Mouse (Mus musculus): ENCODE results near the gene Tpte. TPM values are rescaled to one million over a fixed set of nuclear protein-coding genes. Genes with fewer than 3 reads are reported as not detected.
"Not testable (repeated sequence)": the region's sequence is repeated elsewhere in the genome, so short reads cannot be mapped to it uniquely, and the experiment has no call there.

Tpte gene
- polyA plus RNA-seq, 1 experiment from 2014 or later, result not detected

DNA sequence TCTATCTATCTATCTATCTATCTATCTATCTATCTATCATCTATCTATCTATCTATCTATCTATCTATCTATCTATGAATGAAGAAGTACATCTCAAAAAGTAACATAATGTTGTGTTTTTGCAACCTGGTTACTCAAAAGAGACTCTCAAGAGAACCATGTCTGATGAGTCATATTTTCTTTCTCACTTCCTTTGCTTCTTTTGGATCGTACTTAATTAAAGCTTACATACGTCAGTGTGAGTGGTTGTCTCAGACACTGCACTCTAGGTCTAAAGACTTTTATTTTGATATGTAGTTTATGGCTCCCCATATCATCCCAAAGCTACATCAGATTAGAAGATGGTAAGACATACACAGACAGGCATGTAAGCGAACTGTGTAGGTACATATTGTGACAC lies 10.1 kb upstream of the Tpte start:
- Histone ChIP-seq H3K36me3 (no peaks in the 10 kb centered on the region), H3K4me3 (no peak overlapping the region), H3K27ac (replicated peaks) (no peak overlapping the region), H3K9me3 (replicated peaks) (no peaks in the 10 kb centered on the region), H3K4me1 (no peaks in the 10 kb centered on the region), H3K27me3 (ENCODE audit: low read depth, poor library complexity, severe bottlenecking) (no peaks in the 10 kb centered on the region)
- no peak for DNase-seq (ENCODE audit: low spot score)
- WGBS, result 92% methylated on average over 3 of the region's 3 CpGs

- H3K36me3 ChIP-seq, result no peaks in the 10 kb centered on the region
- no peaks in the 10 kb centered on the region for H3K9me3 ChIP-seq (replicated peaks)
- DNase-seq (ENCODE audit: low spot score), result no peak
- H3K27ac ChIP-seq (replicated peaks), result no peak overlapping the region
- no peaks in the 10 kb centered on the region for H3K27me3 ChIP-seq (ENCODE audit: low read depth, poor library complexity, severe bottlenecking)
- WGBS, result 77% methylated on average over 10 of the region's 10 CpGs
- H3K4me3 ChIP-seq, result no peak overlapping the region
- no peaks in the 10 kb centered on the region for H3K4me1 ChIP-seq
Measured at GRCm38 (mm10) chr8:22274641-22275040, 8.6 kb upstream of the Tpte start.

GRCm38 (mm10) chr8:22302326-22302725 lies 19.1 kb downstream of the Tpte start:
- no peaks in the 10 kb centered on the region for H3K27me3 ChIP-seq (ENCODE audit: low read depth, poor library complexity, severe bottlenecking)
- DNase-seq (ENCODE audit: low spot score), result no peak
- H3K4me1 ChIP-seq, result peaks cover 11% of the 10 kb centered on the region
- no peak overlapping the region for H3K27ac ChIP-seq (replicated peaks)
- H3K4me3 ChIP-seq, result no peak overlapping the region
- H3K9me3 ChIP-seq (replicated peaks), result no peaks in the 10 kb centered on the region
- no peaks in the 10 kb centered on the region for H3K36me3 ChIP-seq
- WGBS, result 69% methylated on average over 2 of the region's 2 CpGs

DNA sequence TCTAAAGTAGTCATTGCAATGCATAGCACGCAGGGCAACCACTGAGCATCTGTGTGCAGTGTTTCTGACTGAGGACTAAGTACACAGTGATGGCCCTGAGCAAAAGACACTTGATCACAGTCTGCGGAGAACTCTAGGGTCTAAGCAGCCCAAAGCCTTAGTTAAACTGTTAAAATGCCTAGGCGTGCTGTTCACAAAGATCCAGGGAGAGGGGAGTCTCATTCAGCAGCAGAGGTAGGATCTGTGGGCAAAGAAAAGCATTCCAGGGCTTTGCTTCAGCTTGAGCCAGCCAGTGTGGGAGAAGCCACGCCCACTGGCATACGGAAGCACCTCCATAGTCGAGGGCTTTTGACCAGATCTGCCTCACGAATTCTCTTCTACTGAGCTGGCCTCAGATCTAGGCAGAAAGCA lies 19.7 kb downstream of the Tpte start:
- no peaks in the 10 kb centered on the region for H3K27me3 ChIP-seq (ENCODE audit: low read depth, poor library complexity, severe bottlenecking)
- no peaks in the 10 kb centered on the region for H3K36me3 ChIP-seq
- H3K4me3 ChIP-seq, result peak overlapping the region; percentile 34
- H3K9me3 ChIP-seq (replicated peaks), result no peaks in the 10 kb centered on the region
- peak; percentile 36 for DNase-seq (ENCODE audit: low spot score)
- WGBS, result 19% methylated on average over 7 of the region's 7 CpGs
- peaks cover 11% of the 10 kb centered on the region for H3K4me1 ChIP-seq
- peak overlapping the region; percentile 69 for H3K27ac ChIP-seq (replicated peaks)

- DNase-seq (ENCODE audit: low spot score); H3K27me3 ChIP-seq (ENCODE audit: low read depth, poor library complexity, severe bottlenecking); H3K4me3 ChIP-seq; H3K9me3 ChIP-seq (replicated peaks); H3K36me3 ChIP-seq; H3K27ac ChIP-seq (replicated peaks): not testable (repeated sequence)
- peaks cover 11% of the 10 kb centered on the region for H3K4me1 ChIP-seq
- WGBS, result 88% methylated on average over 8 of the region's 9 CpGs
Measured at GRCm38 (mm10) chr8:22304045-22304444, 20.8 kb downstream of the Tpte start.

DNA sequence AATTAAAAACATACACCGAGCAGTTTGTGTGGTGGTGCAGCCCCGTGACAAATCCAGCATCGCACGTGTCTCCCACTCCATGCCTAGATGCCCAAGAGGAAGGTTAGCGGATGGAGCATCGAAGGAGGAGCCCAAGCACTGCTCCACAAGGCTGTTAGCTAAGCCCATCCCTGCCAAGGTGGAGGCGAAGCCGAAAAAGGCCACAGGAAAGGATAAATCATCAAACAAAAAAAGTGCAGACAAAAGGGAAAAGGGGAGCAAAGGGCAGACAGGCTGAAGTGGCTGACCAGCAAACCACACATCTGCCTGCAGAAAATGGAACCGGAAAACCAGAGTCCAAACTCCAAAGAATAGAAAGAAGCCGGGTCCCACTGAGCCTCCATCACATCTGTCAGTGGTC lies 23.8 kb downstream of the Tpte start:
- DNase-seq (ENCODE audit: low spot score), result no peak
- H3K27ac ChIP-seq (replicated peaks), result no peak overlapping the region
- peaks cover 11% of the 10 kb centered on the region for H3K4me1 ChIP-seq
- H3K27me3 ChIP-seq (ENCODE audit: low read depth, poor library complexity, severe bottlenecking), result no peaks in the 10 kb centered on the region
- no peaks in the 10 kb centered on the region for H3K36me3 ChIP-seq
- H3K4me3 ChIP-seq, result no peak overlapping the region
- 82% methylated on average over 10 of the region's 10 CpGs for WGBS
- H3K9me3 ChIP-seq (replicated peaks), result no peaks in the 10 kb centered on the region

- no peaks in the 10 kb centered on the region for H3K4me1 ChIP-seq
- 74% methylated on average over 9 of the region's 9 CpGs for WGBS
- no peaks in the 10 kb centered on the region for H3K9me3 ChIP-seq (replicated peaks)
- no peak overlapping the region for H3K27ac ChIP-seq (replicated peaks)
- H3K36me3 ChIP-seq, result no peaks in the 10 kb centered on the region
- DNase-seq (ENCODE audit: low spot score), result no peak
- no peak overlapping the region for H3K4me3 ChIP-seq
- H3K27me3 ChIP-seq (ENCODE audit: low read depth, poor library complexity, severe bottlenecking), result no peaks in the 10 kb centered on the region
Measured at GRCm38 (mm10) chr8:22311446-22311845, 28.2 kb downstream of the Tpte start.

DNA sequence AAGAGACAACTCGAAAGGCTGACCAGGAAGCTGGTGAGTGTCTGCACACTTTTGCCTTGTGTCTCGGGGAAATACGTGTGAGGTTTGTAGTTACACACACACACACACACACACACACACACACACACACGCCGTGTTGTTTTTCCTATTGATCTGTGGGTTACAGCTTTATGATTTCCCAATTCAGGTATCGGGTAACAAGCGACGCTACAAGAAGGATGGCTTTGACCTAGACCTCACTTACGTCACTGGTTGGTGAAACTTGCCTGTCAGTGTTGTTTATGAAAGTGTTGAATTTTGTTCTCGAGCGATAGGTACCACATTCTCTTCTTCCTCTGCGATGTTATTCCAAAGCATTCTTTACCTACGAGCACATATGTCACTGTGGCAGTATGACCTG lies 52.2 kb downstream of the Tpte start:
- Histone ChIP-seq H3K36me3 (no peaks in the 10 kb centered on the region), H3K9me3 (replicated peaks) (no peaks in the 10 kb centered on the region), H3K4me3 (no peak overlapping the region), H3K27me3 (ENCODE audit: low read depth, poor library complexity, severe bottlenecking) (no peaks in the 10 kb centered on the region), H3K4me1 (no peaks in the 10 kb centered on the region), H3K27ac (replicated peaks) (no peak overlapping the region)
- 96% methylated on average over 13 of the region's 13 CpGs for WGBS
- no peak for DNase-seq (ENCODE audit: low spot score)

DNA sequence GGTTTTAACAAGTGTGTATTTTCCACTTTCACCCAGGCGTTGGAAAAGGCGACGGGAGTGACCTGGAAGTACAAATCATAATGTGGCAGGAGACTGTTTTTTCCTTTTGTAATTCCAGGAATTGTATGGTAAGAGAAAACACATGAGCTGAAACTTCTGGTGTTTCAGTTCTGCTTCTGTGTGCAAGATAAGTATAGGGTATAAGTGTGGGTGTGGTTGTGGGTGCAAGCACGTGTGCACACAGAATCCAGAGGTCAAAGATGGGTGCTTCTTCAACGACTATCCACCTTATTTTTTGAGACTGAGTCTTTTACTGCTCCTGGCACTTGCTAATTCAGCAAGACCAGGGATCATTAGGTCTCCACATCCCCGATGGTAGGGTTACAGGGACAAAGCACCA lies 76.1 kb downstream of the Tpte start:
- WGBS, result 89% methylated on average over 6 of the region's 6 CpGs
- H3K4me1 ChIP-seq, result no peaks in the 10 kb centered on the region
- H3K9me3 ChIP-seq (replicated peaks), result no peaks in the 10 kb centered on the region; the same call in 1 of the 2 replicates

GRCm38 (mm10) chr8:22359882-22360281 lies 76.6 kb downstream of the Tpte start:
- Histone ChIP-seq H3K4me1 (no peaks in the 10 kb centered on the region), H3K27me3 (ENCODE audit: low read depth, poor library complexity, severe bottlenecking) (no peaks in the 10 kb centered on the region), H3K27ac (replicated peaks) (no peak overlapping the region), H3K36me3 (no peaks in the 10 kb centered on the region), H3K9me3 (replicated peaks) (no peaks in the 10 kb centered on the region; the same call in 1 of the 2 replicates), H3K4me3 (no peak overlapping the region)
- 87% methylated on average over 6 of the region's 6 CpGs for WGBS
- no peak for DNase-seq (ENCODE audit: low spot score)

More for the DNA sequence above, 76.1 kb downstream of the Tpte start:
- H3K27ac ChIP-seq (replicated peaks), result no peak overlapping the region
- H3K4me3 ChIP-seq, result no peak overlapping the region
- no peaks in the 10 kb centered on the region for H3K27me3 ChIP-seq (ENCODE audit: low read depth, poor library complexity, severe bottlenecking)
- no peak for DNase-seq (ENCODE audit: low spot score)
- no peaks in the 10 kb centered on the region for H3K36me3 ChIP-seq

DNA sequence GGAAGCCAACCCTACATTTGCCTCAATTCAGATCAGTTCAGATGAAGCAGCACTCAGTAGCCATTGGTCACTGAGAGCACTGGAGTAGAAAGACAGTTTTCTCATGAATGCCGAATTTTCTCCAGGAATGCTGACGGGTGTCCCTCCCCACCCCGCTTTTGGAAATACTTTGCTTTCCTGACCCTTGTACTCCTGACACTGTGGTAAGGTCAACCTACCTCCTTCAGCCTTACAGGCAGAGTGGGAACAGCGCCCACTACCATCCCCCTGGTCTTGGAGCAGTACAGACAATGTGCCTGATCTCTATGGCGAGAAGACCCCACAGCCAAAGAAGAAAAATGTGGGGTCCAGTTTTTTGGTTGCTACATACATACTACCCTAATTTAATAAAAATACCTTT lies 93.1 kb downstream of the Tpte start:
- peaks cover 10% of the 10 kb centered on the region for H3K36me3 ChIP-seq
- H3K27ac ChIP-seq (replicated peaks), result no peak overlapping the region
- no peak overlapping the region for H3K4me3 ChIP-seq
- no peaks in the 10 kb centered on the region for H3K4me1 ChIP-seq
- no peaks in the 10 kb centered on the region for H3K9me3 ChIP-seq (replicated peaks)
- DNase-seq (ENCODE audit: low spot score), result no peak
- 91% methylated on average over 5 of the region's 5 CpGs for WGBS
- no peaks in the 10 kb centered on the region for H3K27me3 ChIP-seq (ENCODE audit: low read depth, poor library complexity, severe bottlenecking)

GRCm38 (mm10) chr8:22376903-22377302 lies 93.7 kb downstream of the Tpte start:
- H3K27ac ChIP-seq (replicated peaks), result no peak overlapping the region
- H3K4me3 ChIP-seq, result no peak overlapping the region
- no peaks in the 10 kb centered on the region for H3K27me3 ChIP-seq (ENCODE audit: low read depth, poor library complexity, severe bottlenecking)
- no peaks in the 10 kb centered on the region for H3K9me3 ChIP-seq (replicated peaks)
- no peaks in the 10 kb centered on the region for H3K4me1 ChIP-seq
- 47% methylated on average over 5 of the region's 5 CpGs for WGBS
- peaks cover 16% of the 10 kb centered on the region for H3K36me3 ChIP-seq
- peak; percentile 53 for DNase-seq (ENCODE audit: low spot score)

GRCm38 (mm10) chr8:22380934-22381333 lies 97.7 kb downstream of the Tpte start:
- no peak for DNase-seq (ENCODE audit: low spot score)
- no peak overlapping the region for H3K27ac ChIP-seq (replicated peaks)
- WGBS, result 94% methylated on average over 11 of the region's 11 CpGs
- H3K4me1 ChIP-seq, result no peaks in the 10 kb centered on the region
- peaks cover 44% of the 10 kb centered on the region for H3K36me3 ChIP-seq
- H3K9me3 ChIP-seq (replicated peaks), result no peaks in the 10 kb centered on the region
- no peak overlapping the region for H3K4me3 ChIP-seq
- H3K27me3 ChIP-seq (ENCODE audit: low read depth, poor library complexity, severe bottlenecking), result no peaks in the 10 kb centered on the region
